Mouse (Mus musculus) lung, adult 2 months (tissue): ENCODE measurements around the gene Lcor. TPM values are rescaled to one million over a fixed set of nuclear protein-coding genes. Genes with fewer than 3 reads are reported as not detected.

Experiments used
- DNase-seq: peaks from one replicate; pipeline ENCODE4 v3.0.0; 2022
- H3K4me1 ChIP-seq: fragments of 200-500 bp; 2 replicates; pipeline ENCODE4 v1.6.1; 2011; ENCODE audit warnings: low read length; ENCODE audit not compliant: control insufficient read depth, insufficient read depth
- H3K4me3 ChIP-seq: fragments of 200-500 bp; replicated peaks from 2 replicates; pipeline ENCODE3; 2011; ENCODE audit warnings: low read depth, mild to moderate bottlenecking, control low read depth, low read length; ENCODE audit errors: extremely low read depth
- CTCF ChIP-seq: fragments of 200-500 bp; IDR thresholded peaks from 2 replicates; pipeline ENCODE4 v1.5.1; 2011; ENCODE audit warnings: mild to moderate bottlenecking, low read length, control low read depth; ENCODE audit not compliant: insufficient read depth
- POLR2A ChIP-seq: fragments of 200-500 bp; IDR thresholded peaks from 2 replicates; pipeline ENCODE4 v1.6.1; 2011; ENCODE audit warnings: low read depth, mild to moderate bottlenecking, control low read depth, low read length, borderline replicate concordance; ENCODE audit errors: extremely low read depth
- WGBS: fragments of 180-500 bp; shearing (Covaris S2); methylation state at CpG from one replicate; pipeline ENCODE4 v1.1.7; 2018; 5-methylcytosine and 5-hydroxymethylcytosine counted together
- polyA plus RNA-seq: library from polyadenylated mRNA; depleted of rRNA; stranded (reverse); fragments of >200 nt; gene quantifications from 2 replicates; pipeline ENCODE4 v1.2.3, GENCODE M21; 2012

Lcor gene
- polyA plus RNA-seq, 1 experiment: 3.3 TPM

- Histone ChIP-seq H3K4me3 (no peak overlapping the region), H3K4me1 (peaks cover 9% of the 10 kb centered on the region; the same call in 1 of the 2 replicates)
- DNase-seq: no peak
- TF ChIP-seq CTCF (no peak), POLR2A (no peak)
These were observed 13.6 kb downstream of the Lcor start for GRCm38 (mm10) chr19:41496058-41496457.

GRCm38 (mm10) chr19:41507872-41508271 lies 25.4 kb downstream of the Lcor start:
- no peak for TF ChIP-seq POLR2A
- TF ChIP-seq CTCF: no peak
- no peak overlapping the region for H3K4me3 ChIP-seq
- no peak for DNase-seq
- 85% methylated on average over 8 of the region's 8 CpGs for WGBS
- H3K4me1 ChIP-seq: peaks cover 3% of the 10 kb centered on the region

- no peak for TF ChIP-seq POLR2A
- TF ChIP-seq CTCF: no peak
- peaks cover 4% of the 10 kb centered on the region for H3K4me1 ChIP-seq
- no peak for DNase-seq
- no peak overlapping the region for H3K4me3 ChIP-seq
- WGBS: 82% methylated on average over 1 of the region's 1 CpGs
These were observed 32.4 kb downstream of the Lcor start for GRCm38 (mm10) chr19:41514836-41515235.

DNA sequence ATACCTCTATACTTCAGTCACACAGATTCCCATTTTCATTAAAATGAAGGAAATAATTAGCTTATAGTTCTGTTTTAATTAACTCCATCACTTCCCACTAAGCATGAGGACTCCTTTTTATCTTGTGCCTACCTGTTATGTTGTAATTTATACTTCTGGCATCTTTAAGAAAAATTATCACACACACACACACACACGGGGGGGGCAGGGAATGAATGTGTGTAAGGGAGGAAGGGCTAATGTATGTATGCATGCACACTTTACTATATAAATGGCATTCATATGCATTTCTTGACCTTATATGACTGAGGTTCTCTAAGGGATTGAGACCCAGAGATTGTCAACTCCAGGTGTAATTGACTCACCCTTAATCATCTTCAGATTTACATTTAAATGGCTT lies 33.1 kb downstream of the Lcor start:
- TF ChIP-seq CTCF: no peak
- no peak for TF ChIP-seq POLR2A
- DNase-seq: no peak
- Histone ChIP-seq H3K4me1 (peaks cover 4% of the 10 kb centered on the region), H3K4me3 (no peak overlapping the region)
- 86% methylated on average over 1 of the region's 1 CpGs for WGBS

- Histone ChIP-seq H3K4me1 (peaks cover 4% of the 10 kb centered on the region), H3K4me3 (no peak overlapping the region)
- WGBS: 90% methylated on average over 3 of the region's 3 CpGs
- TF ChIP-seq POLR2A: no peak
- no peak for TF ChIP-seq CTCF
- DNase-seq: no peak
These were observed 34.6 kb downstream of the Lcor start for GRCm38 (mm10) chr19:41517006-41517405.

GRCm38 (mm10) chr19:41519121-41519520 lies 36.7 kb downstream of the Lcor start:
- H3K4me1 ChIP-seq: peaks cover 4% of the 10 kb centered on the region
- WGBS: 65% methylated on average over 6 of the region's 6 CpGs
- TF ChIP-seq CTCF (no peak), POLR2A (no peak)
- no peak for DNase-seq
- no peak overlapping the region for H3K4me3 ChIP-seq

DNA sequence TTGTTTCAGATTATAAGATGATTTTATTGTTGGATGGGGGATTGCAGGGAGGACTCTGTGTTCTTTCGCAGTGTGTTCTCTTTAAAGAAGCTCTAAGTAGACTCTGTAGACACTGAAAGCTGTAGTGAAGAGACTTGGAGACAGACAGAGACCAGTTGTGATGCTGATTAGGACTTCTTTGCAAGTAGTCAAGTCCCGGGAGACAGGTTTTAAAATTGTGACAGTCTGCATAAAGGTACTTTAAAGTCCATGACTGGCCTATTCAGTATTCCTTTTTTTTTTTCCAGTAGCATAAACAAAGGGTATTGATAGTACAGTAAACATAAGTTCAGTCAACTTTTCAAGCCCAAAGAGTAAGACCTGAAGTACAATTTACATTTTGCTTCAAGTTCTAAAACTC lies 39.8 kb downstream of the Lcor start:
- no peak for DNase-seq
- H3K4me3 ChIP-seq: no peak overlapping the region
- TF ChIP-seq POLR2A: no peak
- no peak for TF ChIP-seq CTCF
- WGBS: 59% methylated on average over 2 of the region's 2 CpGs
- H3K4me1 ChIP-seq: peaks cover 4% of the 10 kb centered on the region

GRCm38 (mm10) chr19:41523798-41524563 lies 41.5 kb downstream of the Lcor start:
- no peak overlapping the region for H3K4me3 ChIP-seq
- DNase-seq: no peak
- peaks cover 4% of the 10 kb centered on the region for H3K4me1 ChIP-seq
- TF ChIP-seq POLR2A: no peak
- no peak for TF ChIP-seq CTCF
- WGBS: 37% methylated on average over 3 of the region's 3 CpGs

DNA sequence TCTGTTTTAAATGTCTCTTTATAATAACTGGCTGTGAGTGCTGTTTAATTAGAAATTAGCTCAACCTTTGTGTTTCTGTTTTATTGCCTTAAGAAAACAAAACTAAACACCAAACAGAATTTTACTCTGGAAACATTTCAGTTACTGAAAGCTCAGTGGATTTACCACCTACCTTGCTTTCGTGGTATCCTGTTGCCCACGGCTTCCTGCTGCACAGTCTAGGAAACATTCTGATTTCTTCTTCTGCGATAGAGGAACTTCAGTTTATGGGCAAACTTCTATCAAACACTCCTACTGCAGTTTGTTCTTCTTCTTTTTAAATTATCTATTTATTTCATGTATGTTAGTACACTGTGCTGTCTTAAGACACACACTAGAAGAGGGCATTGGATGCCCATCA lies 46.7 kb downstream of the Lcor start:
- no peak for DNase-seq
- TF ChIP-seq POLR2A (no peak), CTCF (no peak)
- WGBS: 73% methylated on average over 3 of the region's 3 CpGs
- Histone ChIP-seq H3K4me1 (no peaks in the 10 kb centered on the region; the same call in 1 of the 2 replicates), H3K4me3 (no peak overlapping the region)

DNA sequence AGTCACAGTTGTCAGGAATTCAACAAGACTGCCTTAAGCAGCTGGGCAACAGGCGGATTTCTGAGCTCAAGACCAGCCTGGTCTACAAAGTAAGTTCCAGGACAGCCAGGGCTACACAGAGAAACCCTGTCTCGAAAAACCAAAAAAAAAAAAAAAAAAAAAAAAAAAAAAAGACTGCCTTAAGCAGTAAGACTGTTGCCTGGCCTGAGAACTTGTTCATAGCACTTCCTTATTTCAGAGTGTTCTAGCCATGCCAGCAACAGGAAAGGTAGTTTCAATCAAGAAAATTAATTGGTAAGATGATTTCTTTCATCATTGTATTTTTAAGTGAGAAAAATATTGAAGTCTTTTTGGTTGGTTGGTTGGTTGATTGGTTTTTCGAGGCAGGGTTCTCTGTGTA lies 51.6 kb downstream of the Lcor start:
- TF ChIP-seq POLR2A (no peak), CTCF (no peak)
- DNase-seq: no peak
- 84% methylated on average over 3 of the region's 3 CpGs for WGBS
- Histone ChIP-seq H3K4me3 (no peak overlapping the region), H3K4me1 (no peaks in the 10 kb centered on the region)

- no peak for TF ChIP-seq POLR2A
- TF ChIP-seq CTCF: no peak
- no peak for DNase-seq
- H3K4me3 ChIP-seq: no peak overlapping the region
- 80% methylated on average over 4 of the region's 4 CpGs for whole genome bisulfite sequencing
- H3K4me1 ChIP-seq: no peaks in the 10 kb centered on the region
These were observed 74.5 kb downstream of the Lcor start for GRCm38 (mm10) chr19:41556981-41557380.
